Mouse (Mus musculus) limb, embryonic 14.5 days (tissue): Measurements from ENCODE around the gene Defb48. TPM values are rescaled to one million over a fixed set of nuclear protein-coding genes. Genes with fewer than 3 reads are reported as not detected.

Experiments used
- ATAC-seq: fragments of 200-750 bp; cut with Nextera tagmentation; 2 replicates; pipeline ENCODE4 v1.8.0; 2017; ENCODE audit warnings: low read depth, moderate number of reproducible peaks, moderate TSS enrichment; ENCODE audit not compliant: low FRiP score
- DNase-seq: peaks from one replicate; pipeline ENCODE4 v3.0.0-alpha.2; 2015; ENCODE audit warnings: low spot score
- H3K27ac ChIP-seq: fragments of 300-500 bp; sonication (generic); replicated peaks from 2 replicates; pipeline ENCODE4 v1.5.1; 2014; ENCODE audit warnings: low read depth, mild to moderate bottlenecking, low read length, moderate library complexity, mixed read lengths
- H3K27me3 ChIP-seq: fragments of 300-500 bp; sonication (generic); 2 replicates; pipeline ENCODE4 v1.6.1; 2014; ENCODE audit warnings: low read length, mixed read lengths; ENCODE audit not compliant: control insufficient read depth, insufficient read depth
- H3K36me3 ChIP-seq: fragments of 300-500 bp; sonication (generic); 2 replicates; pipeline ENCODE4 v1.6.1; 2014; ENCODE audit warnings: mild to moderate bottlenecking, low read length, moderate library complexity, mixed read lengths; ENCODE audit not compliant: control insufficient read depth, insufficient read depth
- H3K4me1 ChIP-seq: fragments of 300-500 bp; sonication (generic); 2 replicates; pipeline ENCODE4 v1.6.1; 2014; ENCODE audit warnings: antibody characterized with exemption, low read length, mixed read lengths; ENCODE audit not compliant: control insufficient read depth, insufficient read depth
- H3K4me2 ChIP-seq: fragments of 300-500 bp; sonication (generic); replicated peaks from 2 replicates; pipeline ENCODE4 v1.6.1; 2014; ENCODE audit warnings: low read depth, mild to moderate bottlenecking, low read length, moderate library complexity; ENCODE audit not compliant: severe bottlenecking
- H3K4me3 ChIP-seq: fragments of 300-500 bp; sonication (generic); replicated peaks from 2 replicates; pipeline ENCODE4 v1.5.1; 2014; ENCODE audit warnings: low read length
- H3K9ac ChIP-seq: fragments of 300-500 bp; sonication (generic); 2 replicates; pipeline ENCODE4 v1.6.1; 2014; ENCODE audit warnings: mild to moderate bottlenecking, low read depth, low read length, moderate library complexity; ENCODE audit not compliant: severe bottlenecking
- H3K9me3 ChIP-seq: fragments of 300-500 bp; sonication (generic); 2 replicates; pipeline ENCODE4 v1.6.1; 2016; ENCODE audit warnings: low read length; ENCODE audit not compliant: control insufficient read depth
- POLR2A ChIP-seq: fragments of 200-500 bp; IDR thresholded peaks from 2 replicates; pipeline ENCODE4 v1.8.0; 2012; ENCODE audit warnings: inconsistent platforms, mild to moderate bottlenecking, moderate library complexity, borderline replicate concordance; ENCODE audit not compliant: insufficient read depth, insufficient read length; ENCODE audit errors: extremely low read depth
- WGBS: fragments of 180-500 bp; shearing (Covaris S2); extraction: QIAGEN DNeasy Blood & Tissue Kit; methylation state at CpG from one replicate; pipeline ENCODE4 v1.1.7; 2014; 5-methylcytosine and 5-hydroxymethylcytosine counted together
- polyA plus RNA-seq, 2 experiments: library from polyadenylated mRNA; depleted of rRNA in 1 of 2; stranded (reverse) in 1 of 2; unstranded in 1 of 2; fragments of >200 nt; fragmentation: Nextera tagmentation in 1 of 2; extraction: Ambion mirVana in 1 of 2; gene quantifications; 2 replicates each; pipeline versions ENCODE4 v1.2.1 to v1.2.3; 2012 to 2014

The Defb48 gene
- not detected in 2 replicates for polyA plus RNA-seq (2012; rRNA removed)
- not detected in 2 replicates for polyA plus RNA-seq (2014; fragmentation: Nextera tagmentation; extraction: Ambion mirVana)

GRCm38 (mm10) chr14:62984410-62984809, at the start of gene Defb48:
Gene Defb48 (minus strand): TSS chr14:62984510.
- Histone ChIP-seq H3K27me3 (no peaks in the 10 kb centered on the region), H3K9ac (no peak within 1 kb of the TSS), H3K27ac (no peak within 1 kb of the TSS), H3K9me3 (no peaks in the 10 kb centered on the region), H3K36me3 (no peaks in the 10 kb centered on the region), H3K4me2 (no peak within 1 kb of the TSS), H3K4me3 (no peak within 1 kb of the TSS), H3K4me1 (no peaks in the 10 kb centered on the region)
- ATAC-seq (no peak), DNase-seq (no peak)
- TF ChIP-seq POLR2A = no peak
- 70% methylated on average over 1 of the region's 1 CpGs for WGBS

GRCm38 (mm10) chr14:63020524-63021156, 36.3 kb upstream of the Defb48 start:
- H3K27me3 ChIP-seq = no peaks in the 10 kb centered on the region
- H3K9ac ChIP-seq = no peak overlapping the region
- no peak overlapping the region for H3K4me3 ChIP-seq
- 60% methylated on average over 6 of the region's 6 CpGs for WGBS
- no peaks in the 10 kb centered on the region for H3K36me3 ChIP-seq
- ATAC-seq = no peak
- H3K9me3 ChIP-seq = no peaks in the 10 kb centered on the region
- no peak overlapping the region for H3K4me2 ChIP-seq
- H3K27ac ChIP-seq = no peak overlapping the region
- H3K4me1 ChIP-seq = no peaks in the 10 kb centered on the region
- no peak for TF ChIP-seq POLR2A
- no peak for DNase-seq

GRCm38 (mm10) chr14:63014667-63015066, 30.4 kb upstream of the Defb48 start:
- no peak for TF ChIP-seq POLR2A
- H3K27ac ChIP-seq = no peak overlapping the region
- WGBS = 86% methylated on average over 4 of the region's 4 CpGs
- no peaks in the 10 kb centered on the region for H3K4me1 ChIP-seq
- ATAC-seq (no peak), DNase-seq (no peak)
- no peaks in the 10 kb centered on the region for H3K36me3 ChIP-seq
- no peak overlapping the region for H3K4me2 ChIP-seq
- H3K9me3 ChIP-seq = no peaks in the 10 kb centered on the region
- no peaks in the 10 kb centered on the region for H3K27me3 ChIP-seq
- no peak overlapping the region for H3K4me3 ChIP-seq
- no peak overlapping the region for H3K9ac ChIP-seq

- 73% methylated on average over 4 of the region's 4 CpGs for WGBS
- H3K9ac ChIP-seq = no peak overlapping the region
- DNase-seq (no peak), ATAC-seq (no peak)
- no peaks in the 10 kb centered on the region for H3K36me3 ChIP-seq
- no peak overlapping the region for H3K27ac ChIP-seq
- no peaks in the 10 kb centered on the region for H3K9me3 ChIP-seq
- no peaks in the 10 kb centered on the region for H3K4me1 ChIP-seq
- H3K27me3 ChIP-seq = no peaks in the 10 kb centered on the region
- TF ChIP-seq POLR2A = no peak
- no peak overlapping the region for H3K4me2 ChIP-seq
- no peak overlapping the region for H3K4me3 ChIP-seq
Measured at GRCm38 (mm10) chr14:63013082-63013481, 28.8 kb upstream of the Defb48 start.

DNA sequence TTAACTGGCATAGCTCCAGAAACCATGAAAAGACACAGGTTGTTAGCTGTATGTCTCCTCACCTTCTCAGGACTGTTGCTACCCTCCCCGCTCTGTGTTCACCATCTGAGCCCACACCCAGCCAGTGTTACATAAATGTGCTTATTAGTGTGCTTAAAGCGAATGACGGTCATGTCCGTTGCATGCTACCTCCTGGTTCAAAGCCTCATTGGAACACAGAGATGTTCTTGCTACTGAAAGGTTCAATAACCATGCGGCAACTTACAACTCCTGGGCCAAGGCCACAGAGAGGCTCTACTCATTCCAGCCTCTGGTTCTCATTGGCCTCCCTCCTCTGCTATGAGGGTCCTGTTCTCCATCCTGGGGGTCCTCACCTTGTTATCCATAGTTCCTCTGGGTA, 27.2 kb upstream of the Defb48 start, which contains the start of gene Defb43:
Gene Defb43, plus strand, starts transcription at position 301 of the 400 bp plus-strand sequence.
- H3K4me1 ChIP-seq = no peaks in the 10 kb centered on the region
- no peaks in the 10 kb centered on the region for H3K9me3 ChIP-seq
- no peak within 1 kb of the TSS for H3K9ac ChIP-seq
- WGBS = 93% methylated on average over 5 of the region's 5 CpGs
- H3K27me3 ChIP-seq = no peaks in the 10 kb centered on the region
- no peak for TF ChIP-seq POLR2A
- ATAC-seq = no peak
- DNase-seq = no peak
- H3K27ac ChIP-seq = no peak within 1 kb of the TSS
- H3K4me2 ChIP-seq = no peak within 1 kb of the TSS
- no peaks in the 10 kb centered on the region for H3K36me3 ChIP-seq
- no peak within 1 kb of the TSS for H3K4me3 ChIP-seq

DNA sequence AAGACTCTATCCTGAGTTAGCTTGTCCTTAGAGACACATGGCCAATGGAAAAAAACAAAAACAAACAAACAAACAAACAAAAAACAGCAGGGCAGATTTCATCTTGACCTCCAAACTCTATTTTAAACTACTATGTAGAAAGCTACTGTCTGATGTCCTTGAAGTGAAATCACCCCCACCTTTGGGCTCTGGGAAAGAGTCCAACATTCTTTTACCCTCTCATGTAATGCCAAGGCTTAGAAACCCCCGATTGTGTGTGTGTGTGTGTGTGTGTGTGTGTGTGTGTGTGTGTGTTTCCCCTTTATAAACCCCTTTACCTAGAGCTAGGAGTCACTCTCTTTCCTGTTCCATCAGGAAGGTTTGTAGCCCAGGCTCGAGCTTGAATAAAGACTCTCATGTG, 18.3 kb upstream of the Defb48 start:
- 50% methylated on average over 2 of the region's 2 CpGs for WGBS
- ATAC-seq (no peak), DNase-seq (no peak)
- TF ChIP-seq POLR2A = no peak
- Histone ChIP-seq H3K4me3 (no peak overlapping the region), H3K36me3 (no peaks in the 10 kb centered on the region), H3K4me1 (no peaks in the 10 kb centered on the region), H3K27ac (no peak overlapping the region), H3K9me3 (no peaks in the 10 kb centered on the region), H3K27me3 (no peaks in the 10 kb centered on the region), H3K4me2 (no peak overlapping the region), H3K9ac (no peak overlapping the region)
